In genomic region chr4:156087398-156088087, GRCm38 (mm10) we compare ENCODE assay signal across 1 mouse cellular context.
TF ChIP-seq lines count a peak whose summit lies in the region.

No protein-coding gene starts in this region.

TF ChIP-seq in MEL, 35 proteins besides CTCF, POLR2A, EP300 and RAD21:
- TF ChIP-seq BHLHE40 (IDR thresholded peaks at IDR 0.05; ENCODE audit: borderline replicate concordance, low read depth, low read length) = peak; percentile 57; the same call in 1 of the 2 replicates
- TF ChIP-seq RCOR1 (IDR thresholded peaks at IDR 0.05; ENCODE audit: low read depth, low read length) = peak; percentile 41; the same call in 1 of the 2 replicates
- TF ChIP-seq E2F4 (IDR thresholded peaks at IDR 0.05; ENCODE audit: borderline replicate concordance, low read depth, low read length) = no peak
- no peak for TF ChIP-seq USF1 (IDR thresholded peaks at IDR 0.05; ENCODE audit: low read depth, low read length)
- TF ChIP-seq MAZ (IDR thresholded peaks at IDR 0.05; ENCODE audit: low read depth, low read length) = 0 out of 2 replicates have a peak, but pooled peaks have one; percentile 56
- no peak for TF ChIP-seq MAX (IDR thresholded peaks at IDR 0.05; ENCODE audit: low read length)
- no peak for TF ChIP-seq NELFE (IDR thresholded peaks at IDR 0.05; ENCODE audit: low read depth, low read length)
- no peak for TF ChIP-seq MEF2A (IDR thresholded peaks at IDR 0.05; ENCODE audit: extremely low read depth, insufficient replicate concordance, low read depth, low read length, poor library complexity, severe bottlenecking)
- TF ChIP-seq UBTF (IDR thresholded peaks at IDR 0.05; ENCODE audit: borderline replicate concordance, insufficient read depth, low read depth, low read length) = no peak
- TF ChIP-seq ZC3H11A (IDR thresholded peaks at IDR 0.05; ENCODE audit: low read depth, low read length) = peak; percentile 14; the same call in 1 of the 2 replicates
- no peak for TF ChIP-seq JUND (IDR thresholded peaks at IDR 0.05; ENCODE audit: low read depth, low read length)
- peak; percentile 49; the same call in 1 of the 2 replicates for TF ChIP-seq CHD2 (IDR thresholded peaks at IDR 0.05; ENCODE audit: low read length)
- no peak for TF ChIP-seq ETS1 (IDR thresholded peaks at IDR 0.05; ENCODE audit: low read depth, low read length)
- TF ChIP-seq CHD1 (IDR thresholded peaks at IDR 0.05; ENCODE audit: low read depth, low read length) = no peak
- TF ChIP-seq POLR2AphosphoS2 (IDR thresholded peaks at IDR 0.05; ENCODE audit: low read length) = no peak
- TF ChIP-seq ZNF384 (IDR thresholded peaks at IDR 0.05; ENCODE audit: low read depth, low read length) = no peak
- TF ChIP-seq HCFC1 (IDR thresholded peaks at IDR 0.05; ENCODE audit: low read depth, low read length) = peak; percentile 54; the same call in 1 of the 2 replicates
- TF ChIP-seq KAT2A (conservative IDR thresholded peaks at IDR 0.05; ENCODE audit: low read depth, low read length) = no peak
- TF ChIP-seq USF2 (IDR thresholded peaks at IDR 0.05; ENCODE audit: borderline replicate concordance in 1 of 2, insufficient read depth in 1 of 2, low read depth in 1 of 2, low read length in 2 of 2) = no peak
- no peak for TF ChIP-seq MXI1 (IDR thresholded peaks at IDR 0.05; ENCODE audit: low read depth, low read length)
- no peak for TF ChIP-seq ZMIZ1 (IDR thresholded peaks at IDR 0.05; ENCODE audit: low read depth, low read length)
- TF ChIP-seq ZKSCAN1 (IDR thresholded peaks at IDR 0.05; ENCODE audit: low read depth, low read length) = no peak
- peak; percentile 43 for TF ChIP-seq ELF1 (IDR thresholded peaks at IDR 0.05; ENCODE audit: low read depth, low read length)
- TF ChIP-seq SIN3A (IDR thresholded peaks at IDR 0.05; ENCODE audit: low read length) = peak; percentile 43
- TF ChIP-seq TCF12 (IDR thresholded peaks at IDR 0.05; ENCODE audit: low read depth, low read length) = no peak; the same call in 1 of the 2 replicates
